Mouse (Mus musculus) hindbrain, embryonic 15.5 days (tissue): ENCODE results near the gene Olfr325. TPM values are rescaled to one million over a fixed set of nuclear protein-coding genes. Genes with fewer than 3 reads are reported as not detected.

Source experiments
- ATAC-seq: fragments of 200-750 bp; cut with Nextera tagmentation; 2 replicates; pipeline ENCODE4 v1.8.0; 2017; ENCODE audit warnings: low read depth, moderate number of reproducible peaks, moderate TSS enrichment; ENCODE audit not compliant: low FRiP score
- H3K27ac ChIP-seq: fragments of 300-500 bp; sonication (generic); replicated peaks from 2 replicates; pipeline ENCODE4 v1.5.1; 2015; ENCODE audit warnings: mild to moderate bottlenecking, inconsistent platforms
- H3K27me3 ChIP-seq: fragments of 300-500 bp; sonication (generic); 2 replicates; pipeline ENCODE4 v1.6.1; 2015; ENCODE audit warnings: control low read depth, inconsistent platforms
- H3K36me3 ChIP-seq: fragments of 300-500 bp; sonication (generic); 2 replicates; pipeline ENCODE4 v1.6.1; 2015; ENCODE audit warnings: control low read depth, inconsistent platforms
- H3K4me1 ChIP-seq: fragments of 300-500 bp; sonication (generic); replicated peaks from 2 replicates; pipeline ENCODE4 v1.6.1; 2015; ENCODE audit warnings: control low read depth, inconsistent platforms
- H3K4me2 ChIP-seq: fragments of 300-500 bp; sonication (generic); 2 replicates; pipeline ENCODE4 v1.6.1; 2015; ENCODE audit warnings: moderate library complexity, mild to moderate bottlenecking, inconsistent platforms
- H3K4me3 ChIP-seq: fragments of 300-500 bp; sonication (generic); 2 replicates; pipeline ENCODE4 v1.5.1; 2015; ENCODE audit warnings: mild to moderate bottlenecking, inconsistent platforms
- H3K9ac ChIP-seq: fragments of 300-500 bp; sonication (generic); 2 replicates; pipeline ENCODE4 v1.6.1; 2015; ENCODE audit warnings: inconsistent platforms
- H3K9me3 ChIP-seq: fragments of 300-500 bp; sonication (generic); 2 replicates; pipeline ENCODE4 v1.6.1; 2016; ENCODE audit warnings: control low read depth, inconsistent platforms
- WGBS: fragments of 180-500 bp; shearing (Covaris S2); methylation state at CpG from one replicate; pipeline ENCODE4 v1.1.7; 2015; 5-methylcytosine and 5-hydroxymethylcytosine counted together
- polyA plus RNA-seq: library from polyadenylated mRNA; unstranded; fragments of >200 nt; fragmentation: Nextera tagmentation; extraction: Ambion mirVana; gene quantifications from 2 replicates; pipeline ENCODE4 v1.2.1, GENCODE M21; 2015

Gene Olfr325
- polyA plus RNA-seq, 1 experiment from 2014 or later = not detected

- Histone ChIP-seq H3K9ac (no peak overlapping the region), H3K27ac (no peak overlapping the region), H3K4me1 (no peaks in the 10 kb centered on the region), H3K9me3 (no peaks in the 10 kb centered on the region), H3K4me3 (no peak overlapping the region), H3K27me3 (no peaks in the 10 kb centered on the region), H3K4me2 (no peak overlapping the region), H3K36me3 (no peaks in the 10 kb centered on the region)
- no peak for ATAC-seq
- WGBS = 67% methylated on average over 2 of the region's 2 CpGs
Observed at GRCm38 (mm10) chr11:58604688-58605087, 27.2 kb downstream of the Olfr325 start.

GRCm38 (mm10) chr11:58605228-58605627 is 27.7 kb downstream of the Olfr325 start:
- no peaks in the 10 kb centered on the region for H3K36me3 ChIP-seq
- no peak for ATAC-seq
- H3K4me3 ChIP-seq = no peak overlapping the region
- no peak overlapping the region for H3K4me2 ChIP-seq
- no peaks in the 10 kb centered on the region for H3K9me3 ChIP-seq
- no peak overlapping the region for H3K27ac ChIP-seq
- WGBS = 87% methylated on average over 3 of the region's 3 CpGs
- no peaks in the 10 kb centered on the region for H3K4me1 ChIP-seq
- H3K9ac ChIP-seq = no peak overlapping the region
- H3K27me3 ChIP-seq = no peaks in the 10 kb centered on the region

GRCm38 (mm10) chr11:58606177-58606919 is 28.8 kb downstream of the Olfr325 start:
- WGBS = 90% methylated on average over 12 of the region's 12 CpGs

GRCm38 (mm10) chr11:58607030-58607429 is 29.5 kb downstream of the Olfr325 start:
- ATAC-seq = no peak
- no peaks in the 10 kb centered on the region for H3K4me1 ChIP-seq
- no peak overlapping the region for H3K4me3 ChIP-seq
- H3K36me3 ChIP-seq = no peaks in the 10 kb centered on the region
- no peaks in the 10 kb centered on the region for H3K27me3 ChIP-seq
- H3K4me2 ChIP-seq = no peak overlapping the region
- no peak overlapping the region for H3K27ac ChIP-seq
- H3K9ac ChIP-seq = no peak overlapping the region
- no peaks in the 10 kb centered on the region for H3K9me3 ChIP-seq
- 77% methylated on average over 6 of the region's 6 CpGs for WGBS

More at GRCm38 (mm10) chr11:58606177-58606919, 28.8 kb downstream of the Olfr325 start:
- Histone ChIP-seq H3K27me3 (no peaks in the 10 kb centered on the region), H3K9me3 (no peaks in the 10 kb centered on the region), H3K27ac (no peak overlapping the region), H3K4me1 (no peaks in the 10 kb centered on the region), H3K9ac (no peak overlapping the region), H3K36me3 (no peaks in the 10 kb centered on the region), H3K4me3 (no peak overlapping the region), H3K4me2 (no peak overlapping the region)
- ATAC-seq = no peak

GRCm38 (mm10) chr11:58613359-58613758 is 35.8 kb downstream of the Olfr325 start:
- Histone ChIP-seq H3K4me3 (no peak overlapping the region), H3K9ac (no peak overlapping the region), H3K4me2 (no peak overlapping the region), H3K27ac (no peak overlapping the region), H3K9me3 (no peaks in the 10 kb centered on the region), H3K4me1 (no peaks in the 10 kb centered on the region), H3K36me3 (no peaks in the 10 kb centered on the region), H3K27me3 (no peaks in the 10 kb centered on the region)
- WGBS = 80% methylated on average over 3 of the region's 3 CpGs
- ATAC-seq = no peak

- H3K36me3 ChIP-seq = no peaks in the 10 kb centered on the region
- no peak overlapping the region for H3K9ac ChIP-seq
- no peak overlapping the region for H3K4me2 ChIP-seq
- H3K27ac ChIP-seq = no peak overlapping the region
- no peaks in the 10 kb centered on the region for H3K27me3 ChIP-seq
- H3K9me3 ChIP-seq = no peaks in the 10 kb centered on the region
- H3K4me1 ChIP-seq = no peaks in the 10 kb centered on the region
- no peak overlapping the region for H3K4me3 ChIP-seq
- no peak for ATAC-seq
Observed at GRCm38 (mm10) chr11:58614526-58614925, 37.0 kb downstream of the Olfr325 start.

GRCm38 (mm10) chr11:58615975-58616374 is 38.4 kb downstream of the Olfr325 start, which contains the start of gene 2210407C18Rik:
Gene 2210407C18Rik, minus strand, starts transcription at chr11:58616075.
- H3K27ac ChIP-seq = no peak within 1 kb of the TSS
- H3K4me2 ChIP-seq = no peak within 1 kb of the TSS
- no peaks in the 10 kb centered on the region for H3K4me1 ChIP-seq
- no peak within 1 kb of the TSS for H3K4me3 ChIP-seq
- no peaks in the 10 kb centered on the region for H3K9me3 ChIP-seq
- H3K9ac ChIP-seq = no peak within 1 kb of the TSS
- 89% methylated on average over 4 of the region's 4 CpGs for WGBS
- no peak for ATAC-seq
- H3K36me3 ChIP-seq = no peaks in the 10 kb centered on the region
- no peaks in the 10 kb centered on the region for H3K27me3 ChIP-seq

GRCm38 (mm10) chr11:58618369-58618768 is 40.8 kb downstream of the Olfr325 start:
- ATAC-seq = no peak
- no peak overlapping the region for H3K27ac ChIP-seq
- no peaks in the 10 kb centered on the region for H3K4me1 ChIP-seq
- no peak overlapping the region for H3K4me2 ChIP-seq
- no peaks in the 10 kb centered on the region for H3K9me3 ChIP-seq
- H3K36me3 ChIP-seq = no peaks in the 10 kb centered on the region
- no peaks in the 10 kb centered on the region for H3K27me3 ChIP-seq
- no peak overlapping the region for H3K4me3 ChIP-seq
- WGBS = 67% methylated on average over 3 of the region's 3 CpGs
- no peak overlapping the region for H3K9ac ChIP-seq

GRCm38 (mm10) chr11:58618793-58619192 is 41.3 kb downstream of the Olfr325 start:
- Histone ChIP-seq H3K9me3 (no peaks in the 10 kb centered on the region), H3K4me1 (no peaks in the 10 kb centered on the region), H3K4me2 (no peak overlapping the region), H3K9ac (no peak overlapping the region), H3K4me3 (no peak overlapping the region), H3K36me3 (no peaks in the 10 kb centered on the region), H3K27ac (no peak overlapping the region), H3K27me3 (no peaks in the 10 kb centered on the region)
- WGBS = 51% methylated on average over 6 of the region's 6 CpGs
- ATAC-seq = no peak

GRCm38 (mm10) chr11:58626146-58626545 is 48.6 kb downstream of the Olfr325 start:
- no peak overlapping the region for H3K4me2 ChIP-seq
- no peak overlapping the region for H3K9ac ChIP-seq
- no peaks in the 10 kb centered on the region for H3K27me3 ChIP-seq
- 49% methylated on average over 4 of the region's 4 CpGs for WGBS
- H3K36me3 ChIP-seq = no peaks in the 10 kb centered on the region
- no peak overlapping the region for H3K4me3 ChIP-seq
- no peaks in the 10 kb centered on the region for H3K9me3 ChIP-seq
- no peaks in the 10 kb centered on the region for H3K4me1 ChIP-seq
- no peak for ATAC-seq
- no peak overlapping the region for H3K27ac ChIP-seq

GRCm38 (mm10) chr11:58630401-58630800 is 52.9 kb downstream of the Olfr325 start, which contains the start of gene Olfr323:
Gene Olfr323, minus strand, starts transcription at chr11:58630501.
- 65% methylated on average over 5 of the region's 5 CpGs for WGBS
- Histone ChIP-seq H3K27ac (no peak within 1 kb of the TSS), H3K4me3 (no peak within 1 kb of the TSS), H3K9ac (no peak within 1 kb of the TSS), H3K9me3 (no peaks in the 10 kb centered on the region), H3K4me2 (no peak within 1 kb of the TSS), H3K27me3 (no peaks in the 10 kb centered on the region), H3K4me1 (no peaks in the 10 kb centered on the region), H3K36me3 (no peaks in the 10 kb centered on the region)
- ATAC-seq = no peak
